Mouse (Mus musculus) lung, embryonic 16.5 days (tissue): ENCODE measurements at regions not wholly inside any gene's neighbourhood (a gene's known extent, or its start where the extent isn't known, plus 50 kb on each side); places are given as distances from the start of the nearest gene placed in this dataset.

Experiments used
- ATAC-seq: fragments of 200-750 bp; cut with Nextera tagmentation; 2 replicates; pipeline ENCODE4 v1.8.0; 2017; ENCODE audit warnings: low read depth, mild to moderate bottlenecking, moderate library complexity
- H3K27ac ChIP-seq: fragments of 300-500 bp; sonication (generic); 2 replicates; pipeline ENCODE4 v1.5.1; 2014; ENCODE audit warnings: mild to moderate bottlenecking, control low read depth, low read length
- H3K27me3 ChIP-seq: fragments of 300-500 bp; sonication (generic); 2 replicates; pipeline ENCODE4 v1.6.1; 2014; ENCODE audit warnings: low read depth, low read length, mixed read lengths; ENCODE audit not compliant: control insufficient read depth, insufficient read depth
- H3K36me3 ChIP-seq: fragments of 300-500 bp; sonication (generic); 2 replicates; pipeline ENCODE4 v1.6.1; 2014; ENCODE audit warnings: low read length; ENCODE audit not compliant: control insufficient read depth, insufficient read depth
- H3K4me1 ChIP-seq: fragments of 300-500 bp; sonication (generic); replicated peaks from 2 replicates; pipeline ENCODE4 v1.6.1; 2014; ENCODE audit warnings: low read length, mixed read lengths; ENCODE audit not compliant: control insufficient read depth, insufficient read depth
- H3K4me2 ChIP-seq: fragments of 300-500 bp; sonication (generic); 2 replicates; pipeline ENCODE4 v1.6.1; 2014; ENCODE audit warnings: low read depth, low read length, control low read depth
- H3K4me3 ChIP-seq: fragments of 300-500 bp; sonication (generic); 2 replicates; pipeline ENCODE4 v1.5.1; 2014; ENCODE audit warnings: mild to moderate bottlenecking, low read length, control low read depth
- H3K9ac ChIP-seq: fragments of 300-500 bp; sonication (generic); 2 replicates; pipeline ENCODE4 v1.6.1; 2014; ENCODE audit warnings: low read length, control low read depth
- H3K9me3 ChIP-seq: fragments of 300-500 bp; sonication (generic); 2 replicates; pipeline ENCODE4 v1.6.1; 2016; ENCODE audit warnings: low read length; ENCODE audit not compliant: control insufficient read depth
- WGBS: fragments of 180-500 bp; shearing (Covaris S2); extraction: QIAGEN DNeasy Blood & Tissue Kit; methylation state at CpG from one replicate; pipeline ENCODE4 v1.1.7; 2014; 5-methylcytosine and 5-hydroxymethylcytosine counted together

DNA sequence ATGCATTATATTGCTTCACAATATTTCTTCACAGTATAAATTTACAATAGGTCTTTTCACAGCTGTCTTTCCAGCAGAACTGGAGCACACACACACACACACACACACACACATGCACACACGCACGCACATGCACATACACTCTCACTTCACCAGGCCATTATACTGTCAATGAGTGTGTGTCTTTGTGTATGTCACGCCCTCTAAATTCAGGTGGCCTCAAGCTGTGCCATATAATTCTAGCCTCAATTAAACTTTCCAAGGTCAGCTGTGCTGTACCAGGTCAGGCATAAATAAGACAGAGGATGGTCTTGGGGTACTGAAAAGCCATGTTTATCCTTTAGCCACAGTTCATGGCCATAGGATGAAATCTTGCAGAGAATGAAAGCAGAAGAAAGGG lies 442.4 kb downstream of the Gm10295 start:
- Histone ChIP-seq H3K4me1 (no peaks in the 10 kb centered on the region), H3K4me3 (no peak overlapping the region), H3K9me3 (no peaks in the 10 kb centered on the region), H3K9ac (no peak overlapping the region), H3K36me3 (no peaks in the 10 kb centered on the region), H3K27me3 (no peaks in the 10 kb centered on the region), H3K27ac (no peak overlapping the region), H3K4me2 (no peak overlapping the region)
- no peak for ATAC-seq
- WGBS, result 83% methylated on average over 3 of the region's 3 CpGs

DNA sequence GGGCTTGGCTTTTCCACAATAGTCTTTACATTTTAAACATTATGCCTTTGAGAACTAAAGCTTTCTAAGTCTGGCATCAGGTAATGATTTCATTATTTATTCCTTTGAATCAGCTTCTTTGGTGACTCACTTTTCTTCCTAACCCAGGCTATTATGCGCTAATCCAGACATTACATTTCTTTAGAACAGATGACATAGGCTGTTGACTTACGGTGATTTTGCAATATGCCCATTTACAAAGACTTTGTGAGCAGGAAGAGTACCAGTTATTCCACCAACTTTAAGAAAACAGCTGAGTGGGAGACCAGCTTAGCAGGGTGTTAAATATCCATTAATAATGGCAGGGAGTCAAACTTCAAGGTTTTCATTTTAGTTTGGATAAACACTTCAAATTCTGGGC lies 459.6 kb downstream of the Gm10295 start:
- no peak for ATAC-seq
- Histone ChIP-seq H3K9me3 (no peaks in the 10 kb centered on the region), H3K36me3 (no peaks in the 10 kb centered on the region), H3K9ac (no peak overlapping the region), H3K27me3 (no peaks in the 10 kb centered on the region), H3K4me1 (no peaks in the 10 kb centered on the region), H3K4me3 (no peak overlapping the region), H3K27ac (no peak overlapping the region), H3K4me2 (no peak overlapping the region)
- WGBS, result 89% methylated on average over 2 of the region's 2 CpGs

DNA sequence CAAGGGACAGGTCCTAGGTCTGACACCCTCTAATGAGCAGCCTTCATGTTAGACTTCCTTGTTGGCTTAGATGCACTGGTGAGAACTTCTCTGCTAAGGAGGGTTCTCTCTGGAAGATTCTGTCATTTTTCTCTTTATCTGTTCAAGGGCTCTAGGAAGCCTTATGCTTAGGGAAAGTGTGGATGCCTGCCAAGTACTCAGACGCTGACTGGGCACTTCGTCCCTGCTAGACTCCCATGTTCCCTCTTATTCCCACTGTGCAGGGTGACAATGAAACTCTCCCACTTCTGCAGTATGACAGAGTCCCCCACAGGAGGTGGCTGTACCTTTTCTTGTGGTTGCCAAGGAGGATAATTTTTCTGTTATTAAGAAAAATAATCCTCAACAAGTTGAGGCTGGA lies 470.8 kb downstream of the Gm10295 start:
- no peak overlapping the region for H3K4me2 ChIP-seq
- H3K9me3 ChIP-seq, result no peaks in the 10 kb centered on the region; the same call in 1 of the 2 replicates
- 18% methylated on average over 2 of the region's 2 CpGs for WGBS
- no peaks in the 10 kb centered on the region for H3K36me3 ChIP-seq
- H3K4me3 ChIP-seq, result no peak overlapping the region
- H3K4me1 ChIP-seq, result no peaks in the 10 kb centered on the region
- no peak overlapping the region for H3K27ac ChIP-seq
- no peak overlapping the region for H3K9ac ChIP-seq
- H3K27me3 ChIP-seq, result no peaks in the 10 kb centered on the region
- no peak for ATAC-seq

DNA sequence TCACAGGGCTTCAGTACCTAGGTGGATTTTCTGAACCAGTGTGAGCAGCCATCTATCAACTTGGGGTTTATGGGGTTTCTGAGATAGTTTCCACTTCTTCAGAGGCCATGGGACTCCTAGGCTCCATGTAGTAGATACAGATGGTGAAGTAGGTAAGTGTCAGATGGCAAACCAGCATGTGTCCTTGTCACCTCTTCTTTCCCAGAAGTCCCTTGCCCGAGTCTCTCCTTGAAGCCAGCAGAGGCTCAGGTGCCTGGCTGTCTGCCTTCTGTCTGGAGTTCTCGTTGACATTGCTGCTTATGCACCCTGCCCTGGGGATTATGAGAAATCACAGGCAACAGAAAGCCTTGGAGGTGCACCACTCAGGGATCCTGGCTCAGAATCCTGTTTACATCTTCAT lies 476.9 kb downstream of the Gm10295 start:
- 24% methylated on average over 2 of the region's 2 CpGs for WGBS
- Histone ChIP-seq H3K27me3 (no peaks in the 10 kb centered on the region), H3K4me1 (peaks cover 7% of the 10 kb centered on the region; the same call in 1 of the 2 replicates), H3K36me3 (no peaks in the 10 kb centered on the region), H3K4me2 (no peak overlapping the region), H3K9me3 (no peaks in the 10 kb centered on the region), H3K27ac (no peak overlapping the region), H3K4me3 (no peak overlapping the region), H3K9ac (no peak overlapping the region)
- ATAC-seq, result no peak

DNA sequence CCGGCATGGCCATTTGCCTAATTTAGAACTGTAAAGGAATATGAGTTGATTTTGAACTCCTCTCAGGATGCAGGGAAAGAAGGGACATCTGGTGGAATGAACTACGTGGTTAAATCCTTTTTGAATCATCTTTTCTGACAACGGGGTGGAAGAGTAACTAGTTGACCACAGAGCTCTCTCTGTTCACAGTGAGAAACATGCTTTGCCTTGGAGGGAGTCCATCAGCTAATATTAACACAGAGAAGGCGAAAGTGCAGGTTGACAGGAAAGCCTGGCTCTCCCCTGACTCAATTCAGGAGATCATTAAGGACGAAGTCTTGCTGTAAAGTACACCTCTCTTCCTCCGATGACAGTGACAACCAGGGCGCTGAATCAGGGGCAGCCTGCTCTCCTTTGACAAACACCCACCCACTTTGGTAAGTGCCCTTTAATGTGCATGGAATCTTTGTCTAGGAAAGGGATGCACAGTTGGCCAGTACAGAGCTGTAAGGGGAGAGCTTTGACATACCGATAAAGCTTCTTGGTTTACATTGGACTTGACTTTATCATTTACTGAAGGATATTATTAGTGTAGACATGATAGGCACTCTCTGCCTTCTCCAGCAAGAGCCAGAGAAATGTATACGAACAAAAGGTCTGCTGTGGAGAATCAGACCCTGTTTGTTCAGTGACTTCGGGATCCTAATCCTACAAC lies 480.3 kb downstream of the Gm10295 start:
- H3K4me2 ChIP-seq, result no peak overlapping the region
- no peak overlapping the region for H3K9ac ChIP-seq
- no peaks in the 10 kb centered on the region for H3K9me3 ChIP-seq
- no peak overlapping the region for H3K27ac ChIP-seq
- ATAC-seq, result no peak; the same call in 1 of the 2 replicates
- H3K27me3 ChIP-seq, result no peaks in the 10 kb centered on the region
- WGBS, result 30% methylated on average over 10 of the region's 10 CpGs
- peaks cover 7% of the 10 kb centered on the region; the same call in 1 of the 2 replicates for H3K4me1 ChIP-seq
- no peak overlapping the region for H3K4me3 ChIP-seq
- no peaks in the 10 kb centered on the region for H3K36me3 ChIP-seq

DNA sequence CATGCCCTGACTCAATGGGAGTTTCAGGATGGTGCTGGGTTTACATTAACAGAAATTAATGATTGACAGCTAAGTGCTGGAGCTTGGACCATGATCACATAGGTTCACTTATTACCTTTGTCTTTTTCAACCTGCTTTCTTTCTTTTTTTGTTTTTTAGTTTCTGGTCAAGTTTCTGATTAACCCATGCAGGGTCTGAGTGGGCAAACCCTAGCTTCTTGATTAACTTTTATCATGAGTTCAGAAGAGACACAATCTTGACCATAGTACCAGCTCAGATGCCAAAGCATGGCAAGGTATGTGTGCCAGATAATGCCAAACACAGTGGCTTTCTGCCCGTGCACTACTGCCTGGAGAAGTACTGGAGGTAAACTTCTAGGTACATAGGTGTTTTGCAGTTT lies 482.2 kb downstream of the Gm10295 start:
- 54% methylated on average over 1 of the region's 1 CpGs for WGBS
- Histone ChIP-seq H3K9ac (no peak overlapping the region), H3K27ac (no peak overlapping the region), H3K4me2 (no peak overlapping the region), H3K27me3 (no peaks in the 10 kb centered on the region), H3K36me3 (no peaks in the 10 kb centered on the region), H3K4me3 (no peak overlapping the region), H3K9me3 (no peaks in the 10 kb centered on the region), H3K4me1 (peaks cover 7% of the 10 kb centered on the region; the same call in 1 of the 2 replicates)
- ATAC-seq, result no peak

DNA sequence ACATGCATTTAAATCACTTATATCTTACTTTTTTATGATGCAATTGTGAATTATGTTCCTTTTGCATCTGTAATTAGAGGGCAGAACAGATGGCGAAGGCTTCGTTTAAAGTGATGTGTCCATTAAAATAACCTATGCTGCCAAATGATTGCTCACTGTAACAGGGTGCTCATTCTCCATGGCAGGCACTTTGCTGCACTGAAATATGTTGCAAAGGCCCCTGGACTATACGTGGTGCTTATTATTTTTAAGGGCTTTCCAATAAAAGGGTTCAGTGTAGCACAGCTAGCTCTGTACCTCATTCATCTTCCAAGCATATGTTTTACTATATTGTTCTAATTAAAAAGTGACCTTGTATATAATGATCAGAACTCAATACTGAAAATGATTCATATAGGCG lies 491.3 kb downstream of the Gm10295 start:
- no peak for ATAC-seq
- Histone ChIP-seq H3K36me3 (no peaks in the 10 kb centered on the region), H3K9me3 (no peaks in the 10 kb centered on the region), H3K4me2 (no peak overlapping the region), H3K27ac (no peak overlapping the region), H3K27me3 (no peaks in the 10 kb centered on the region), H3K9ac (no peak overlapping the region), H3K4me3 (no peak overlapping the region), H3K4me1 (no peaks in the 10 kb centered on the region)
- 81% methylated on average over 4 of the region's 4 CpGs for WGBS

DNA sequence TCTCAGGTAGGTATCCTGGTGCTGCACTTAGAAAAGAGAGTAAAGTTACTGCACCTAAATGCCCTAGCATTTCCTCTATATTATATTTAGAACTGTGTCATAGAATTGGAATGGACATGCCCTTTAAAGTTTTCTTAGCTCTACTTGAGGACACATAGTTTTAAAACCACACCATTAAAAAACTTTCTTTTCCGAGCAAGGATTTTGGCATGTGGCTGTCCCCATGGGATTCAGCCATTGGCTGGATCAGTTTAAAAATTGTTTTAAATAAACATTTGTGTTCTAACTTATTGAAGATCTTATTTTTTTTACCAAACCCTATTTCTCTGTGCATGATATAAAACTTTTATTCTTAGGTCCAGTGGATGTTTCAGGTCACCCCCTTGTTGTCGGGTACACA lies 484.2 kb upstream of the Nr2f2 start:
- Histone ChIP-seq H3K4me3 (no peak overlapping the region), H3K9ac (no peak overlapping the region), H3K27ac (no peak overlapping the region), H3K4me1 (no peaks in the 10 kb centered on the region), H3K9me3 (no peaks in the 10 kb centered on the region), H3K4me2 (no peak overlapping the region), H3K27me3 (no peaks in the 10 kb centered on the region), H3K36me3 (no peaks in the 10 kb centered on the region)
- WGBS, result 79% methylated on average over 2 of the region's 2 CpGs
- no peak for ATAC-seq

DNA sequence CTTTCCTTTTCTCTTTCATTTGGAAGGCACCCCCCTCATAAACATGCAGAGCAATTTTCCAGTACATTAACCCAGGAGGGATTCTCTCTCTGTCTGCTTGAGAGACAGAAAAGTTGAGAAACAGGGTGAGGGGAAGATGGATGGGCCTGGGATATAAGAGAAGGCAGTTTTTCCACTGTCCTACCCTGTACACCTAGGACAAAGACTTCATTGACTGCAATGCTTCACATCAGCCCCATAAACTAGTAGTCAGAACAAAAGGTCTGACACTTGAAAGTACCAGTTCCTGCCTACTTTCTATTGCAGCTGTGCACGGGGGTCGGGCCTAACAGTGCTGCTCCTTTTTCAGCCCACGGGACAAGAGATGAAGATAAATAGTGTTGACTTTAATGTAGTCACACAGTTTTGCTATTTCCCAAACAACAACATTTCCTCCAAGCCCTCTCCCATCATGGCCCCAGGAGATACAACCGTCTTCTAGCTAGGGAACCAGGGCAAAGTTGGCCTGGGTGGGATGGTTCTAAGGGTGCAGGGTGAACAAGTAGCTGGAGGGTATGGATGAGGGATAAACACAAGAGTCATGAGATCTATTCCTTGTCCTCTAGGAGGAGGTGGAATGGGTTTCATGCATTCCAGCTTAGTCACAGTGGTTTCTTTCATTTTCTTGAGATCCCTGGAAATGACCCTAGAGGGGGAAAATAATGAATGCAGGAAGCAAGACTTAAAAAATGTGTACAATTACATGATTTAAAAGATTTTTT lies 481.7 kb upstream of the Nr2f2 start:
- Histone ChIP-seq H3K36me3 (no peaks in the 10 kb centered on the region), H3K27me3 (no peaks in the 10 kb centered on the region), H3K27ac (no peak overlapping the region), H3K9me3 (no peaks in the 10 kb centered on the region), H3K9ac (no peak overlapping the region), H3K4me2 (no peak overlapping the region), H3K4me1 (no peaks in the 10 kb centered on the region), H3K4me3 (no peak overlapping the region)
- WGBS, result 70% methylated on average over 4 of the region's 4 CpGs
- no peak for ATAC-seq
